Mouse (Mus musculus): ENCODE measurements around the gene Acvr1c.

Acvr1c gene

DNA sequence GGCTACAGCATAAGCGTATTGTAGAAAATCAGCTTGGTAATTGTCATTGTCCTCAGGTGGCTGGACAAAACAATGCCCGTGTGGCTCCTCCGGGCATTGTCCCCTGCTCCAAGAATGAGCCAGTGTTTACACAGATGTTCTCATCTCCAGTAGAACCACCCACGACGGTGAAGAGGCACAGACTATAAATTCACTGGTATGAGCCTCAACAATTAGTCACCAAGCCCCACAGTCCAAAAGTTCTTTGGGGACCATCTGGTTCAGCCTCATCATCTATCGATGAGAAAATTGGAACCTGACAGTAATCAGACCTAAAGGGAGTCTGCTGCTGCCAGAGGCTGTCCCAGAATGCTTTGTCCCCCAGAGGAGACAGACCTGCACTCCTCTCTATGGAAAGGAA is 68.4 kb downstream of the Acvr1c start:
- no peak for DNase-seq (ENCODE audit: low read depth in 1 of 2, low spot score in 2 of 2)

DNA sequence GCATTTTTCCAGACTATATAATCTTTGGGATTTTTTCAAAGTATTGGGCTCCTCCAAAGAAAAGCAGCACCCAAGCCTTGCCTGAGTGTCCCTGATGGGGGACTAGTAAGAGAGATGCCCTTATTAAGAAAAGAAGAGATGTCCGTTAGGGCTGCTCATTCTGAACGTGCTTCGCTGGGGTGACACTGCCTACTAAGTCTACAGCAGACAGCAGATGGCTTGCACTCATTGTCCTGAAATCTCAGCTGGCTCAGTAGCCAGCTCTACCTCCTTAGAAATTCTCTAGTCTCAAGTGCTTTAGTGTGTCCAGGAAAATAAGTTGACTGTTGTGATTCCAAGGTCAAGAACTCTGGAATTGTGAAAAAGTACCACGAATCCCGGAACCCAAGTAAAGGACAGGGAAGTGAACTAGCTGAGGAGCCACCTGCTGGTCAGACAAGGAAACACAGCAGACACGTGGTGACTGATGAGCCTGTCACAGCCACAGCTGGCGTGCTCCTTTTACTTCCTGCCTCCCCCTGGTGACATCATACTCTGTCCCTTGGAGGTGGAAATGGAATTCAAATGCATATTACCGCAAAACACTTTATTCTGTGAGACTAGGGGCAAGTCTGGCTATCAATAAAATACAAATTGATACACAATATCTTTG is 75.3 kb downstream of the Acvr1c start:
- peak; percentile 23 to 47 for DNase-seq (ENCODE audit: low read depth in 1 of 2, low spot score in 2 of 2)

DNA sequence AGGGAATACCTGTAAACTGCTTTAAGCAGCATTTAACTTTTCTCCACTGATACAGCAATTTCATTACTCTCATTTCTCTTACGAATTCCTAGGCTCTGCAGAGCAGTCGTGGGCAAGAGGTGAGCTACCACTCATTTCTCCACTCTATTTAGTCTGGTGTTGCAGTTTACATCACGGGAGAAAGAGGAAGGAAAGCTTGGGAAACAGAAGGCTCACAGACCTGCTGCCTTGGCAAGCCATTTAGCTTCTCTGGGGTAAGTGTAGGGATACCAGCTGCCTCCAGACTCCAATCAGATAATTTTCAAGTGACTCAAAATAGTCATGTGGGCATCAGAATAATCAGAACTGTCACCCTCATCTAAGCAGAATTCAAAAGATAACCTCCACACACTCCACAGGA is 76.6 kb downstream of the Acvr1c start:
- no peak for DNase-seq (ENCODE audit: low read depth in 1 of 2, low spot score in 2 of 2)

DNA sequence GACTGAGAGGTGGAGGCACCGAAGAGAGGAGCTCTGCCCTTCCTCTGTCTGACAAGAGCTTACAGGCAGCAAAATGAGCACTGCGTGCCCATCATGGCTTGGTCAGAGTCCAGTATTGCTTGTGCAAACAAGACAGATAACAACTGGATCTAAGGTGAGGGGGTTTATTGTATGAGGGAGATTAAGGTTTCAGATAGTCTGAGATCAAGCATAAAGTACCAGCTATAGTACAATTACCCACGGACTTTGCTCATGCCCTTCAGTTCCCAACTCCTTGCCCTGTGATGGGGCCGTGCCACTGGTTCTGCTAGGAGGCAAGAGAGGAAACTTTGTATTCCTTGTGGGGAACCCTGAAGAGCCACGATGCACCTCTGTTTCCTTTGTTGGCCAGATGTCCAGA is 78.5 kb downstream of the Acvr1c start:
- no peak for DNase-seq (ENCODE audit: low read depth in 1 of 2, low spot score in 2 of 2)

DNA sequence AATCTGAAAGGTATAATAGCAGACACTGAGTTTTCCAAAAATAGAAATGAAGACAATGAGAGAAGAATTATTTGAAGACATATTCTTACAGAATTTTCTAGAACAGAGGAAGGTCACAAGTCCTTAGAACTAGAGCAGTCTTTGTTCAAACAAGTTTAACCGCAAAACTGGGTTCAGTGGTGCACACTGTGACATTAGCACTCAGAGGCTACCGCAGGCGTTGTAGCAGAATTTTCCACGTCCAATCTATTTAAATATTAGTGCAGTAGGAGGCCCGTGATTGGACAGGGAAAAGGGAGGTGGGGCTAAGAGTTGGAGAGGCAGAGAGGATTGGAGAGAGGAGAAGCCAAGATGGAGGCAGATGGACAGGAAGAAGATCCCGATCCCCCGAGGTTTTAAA is 81.2 kb downstream of the Acvr1c start:
- no peak for DNase-seq (ENCODE audit: low read depth in 1 of 2, low spot score in 2 of 2)

DNA sequence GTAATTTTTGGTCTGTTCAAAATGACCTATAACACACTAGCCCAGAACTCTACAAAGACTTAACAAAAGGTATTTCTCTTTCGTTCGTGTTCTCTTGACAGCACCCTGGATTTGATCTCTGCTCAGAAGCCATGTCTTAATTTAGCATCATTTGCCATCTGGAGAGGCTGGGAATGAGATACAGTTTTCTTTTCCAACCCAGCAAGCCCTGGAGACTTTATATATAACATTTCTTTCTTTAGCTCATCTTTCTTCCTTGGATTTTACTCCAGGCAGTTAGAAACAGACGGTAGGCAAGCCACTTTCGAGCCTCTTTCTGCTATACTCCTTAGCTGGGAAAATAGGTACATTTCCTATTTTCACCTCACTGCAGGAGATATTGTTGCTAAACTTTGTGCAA is 117.1 kb downstream of the Acvr1c start:
- no peak for DNase-seq (ENCODE audit: low read depth in 1 of 2, low spot score in 2 of 2)

DNA sequence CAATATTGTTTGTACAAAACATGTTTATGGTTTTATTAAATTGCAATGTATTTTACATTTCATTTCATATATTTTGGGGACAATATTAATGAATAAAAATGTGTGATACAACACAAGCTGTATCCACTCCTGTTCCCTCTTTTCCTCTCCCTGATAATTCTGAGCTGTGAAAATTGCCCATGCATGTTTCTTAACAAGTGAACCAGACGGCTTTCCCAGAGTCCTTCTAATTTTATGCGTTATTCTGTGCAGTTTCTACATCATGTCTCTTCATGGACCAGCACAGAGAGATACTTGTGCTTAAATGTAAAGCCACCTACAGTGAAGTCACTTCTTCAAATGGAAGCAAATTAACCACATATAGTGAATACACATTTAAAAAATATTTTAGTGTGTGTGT is 120.2 kb downstream of the Acvr1c start:
- DNase-seq (ENCODE audit: low read depth in 1 of 2, low spot score in 2 of 2), result no peak

Data from monocyte, adult 2 months (primary cell).